Mouse (Mus musculus): Measurements from ENCODE around the gene Hivep3. TPM values are rescaled to one million over a fixed set of nuclear protein-coding genes. Genes with fewer than 3 reads are reported as not detected.

The Hivep3 gene
- polyA plus RNA-seq, 1 experiment from 2014 or later, result 16.5 TPM

- Histone ChIP-seq H3K9me3 (ENCODE audit: control insufficient read depth, low read length) (no peaks in the 10 kb centered on the region), H3K9ac (no peak overlapping the region), H3K36me3 (replicated peaks; ENCODE audit: control insufficient read depth, insufficient read depth) (no peaks in the 10 kb centered on the region), H3K27me3 (ENCODE audit: control insufficient read depth, insufficient read depth, low read length) (no peaks in the 10 kb centered on the region), H3K4me1 (replicated peaks; ENCODE audit: control insufficient read depth, insufficient read depth, low read length) (peaks cover 14% of the 10 kb centered on the region; the same call in 1 of the 2 replicates), H3K4me3 (replicated peaks; ENCODE audit: low read length) (no peak overlapping the region), H3K4me2 (replicated peaks) (no peak overlapping the region), H3K27ac (peak overlapping the region; percentile 73)
- WGBS, result 52% methylated on average over 16 of the region's 16 CpGs
- DNase-seq (ENCODE audit: low spot score) (no peak), ATAC-seq (ENCODE audit: low FRiP score) (peak; percentile 49; the same call in 1 of the 2 replicates)
Measured at GRCm38 (mm10) chr4:119901556-119902491, 168.2 kb downstream of the Hivep3 start.

- no peak overlapping the region for H3K4me3 ChIP-seq (replicated peaks; ENCODE audit: low read length)
- ATAC-seq (ENCODE audit: low FRiP score), result 0 out of 2 replicates have a peak, but pooled peaks have one; percentile 11
Measured at GRCm38 (mm10) chr4:119903328-119903727, 169.7 kb downstream of the Hivep3 start.

GRCm38 (mm10) chr4:119903806-119904205 lies 170.2 kb downstream of the Hivep3 start:
- no peak for ATAC-seq (ENCODE audit: low FRiP score)

More at GRCm38 (mm10) chr4:119903328-119903727, 169.7 kb downstream of the Hivep3 start:
- DNase-seq (ENCODE audit: low spot score), result peak; percentile 52
- Histone ChIP-seq H3K9ac (no peak overlapping the region), H3K27me3 (ENCODE audit: control insufficient read depth, insufficient read depth, low read length) (no peaks in the 10 kb centered on the region), H3K36me3 (replicated peaks; ENCODE audit: control insufficient read depth, insufficient read depth) (no peaks in the 10 kb centered on the region), H3K27ac (no peak overlapping the region), H3K4me2 (replicated peaks) (no peak overlapping the region), H3K9me3 (ENCODE audit: control insufficient read depth, low read length) (no peaks in the 10 kb centered on the region), H3K4me1 (replicated peaks; ENCODE audit: control insufficient read depth, insufficient read depth, low read length) (peaks cover 14% of the 10 kb centered on the region; the same call in 1 of the 2 replicates)

GRCm38 (mm10) chr4:119904296-119904695 lies 170.7 kb downstream of the Hivep3 start:
- H3K4me1 ChIP-seq (replicated peaks; ENCODE audit: control insufficient read depth, insufficient read depth, low read length), result peaks cover 14% of the 10 kb centered on the region; the same call in 1 of the 2 replicates
- no peak overlapping the region for H3K27ac ChIP-seq
- no peak overlapping the region for H3K4me3 ChIP-seq (replicated peaks; ENCODE audit: low read length)
- DNase-seq (ENCODE audit: low spot score) (no peak), ATAC-seq (ENCODE audit: low FRiP score) (no peak)
- WGBS, result 85% methylated on average over 4 of the region's 4 CpGs
- H3K36me3 ChIP-seq (replicated peaks; ENCODE audit: control insufficient read depth, insufficient read depth), result no peaks in the 10 kb centered on the region
- no peaks in the 10 kb centered on the region for H3K27me3 ChIP-seq (ENCODE audit: control insufficient read depth, insufficient read depth, low read length)
- no peak overlapping the region for H3K9ac ChIP-seq
- H3K9me3 ChIP-seq (ENCODE audit: control insufficient read depth, low read length), result no peaks in the 10 kb centered on the region
- no peak overlapping the region for H3K4me2 ChIP-seq (replicated peaks)

More at GRCm38 (mm10) chr4:119903806-119904205, 170.2 kb downstream of the Hivep3 start:
- Histone ChIP-seq H3K4me2 (replicated peaks) (no peak overlapping the region), H3K9me3 (ENCODE audit: control insufficient read depth, low read length) (no peaks in the 10 kb centered on the region), H3K4me1 (replicated peaks; ENCODE audit: control insufficient read depth, insufficient read depth, low read length) (peaks cover 14% of the 10 kb centered on the region; the same call in 1 of the 2 replicates), H3K27ac (no peak overlapping the region), H3K4me3 (replicated peaks; ENCODE audit: low read length) (no peak overlapping the region), H3K27me3 (ENCODE audit: control insufficient read depth, insufficient read depth, low read length) (no peaks in the 10 kb centered on the region), H3K9ac (no peak overlapping the region), H3K36me3 (replicated peaks; ENCODE audit: control insufficient read depth, insufficient read depth) (no peaks in the 10 kb centered on the region)
- 40% methylated on average over 1 of the region's 1 CpGs for WGBS
- DNase-seq (ENCODE audit: low spot score), result no peak

- DNase-seq (ENCODE audit: low spot score) (no peak), ATAC-seq (ENCODE audit: low FRiP score) (no peak)
- WGBS, result 92% methylated on average over 4 of the region's 4 CpGs
- Histone ChIP-seq H3K9me3 (ENCODE audit: control insufficient read depth, low read length) (no peaks in the 10 kb centered on the region), H3K4me2 (replicated peaks) (no peak overlapping the region), H3K4me1 (replicated peaks; ENCODE audit: control insufficient read depth, insufficient read depth, low read length) (peaks cover 5% of the 10 kb centered on the region; the same call in 1 of the 2 replicates), H3K27ac (no peak overlapping the region), H3K27me3 (ENCODE audit: control insufficient read depth, insufficient read depth, low read length) (no peaks in the 10 kb centered on the region), H3K9ac (no peak overlapping the region), H3K36me3 (replicated peaks; ENCODE audit: control insufficient read depth, insufficient read depth) (no peaks in the 10 kb centered on the region), H3K4me3 (replicated peaks; ENCODE audit: low read length) (no peak overlapping the region)
Measured at GRCm38 (mm10) chr4:119907106-119907505, 173.5 kb downstream of the Hivep3 start.

- no peak for DNase-seq (ENCODE audit: low spot score)
Measured at GRCm38 (mm10) chr4:119911071-119911904, 177.7 kb downstream of the Hivep3 start.

GRCm38 (mm10) chr4:119912216-119912615 lies 178.6 kb downstream of the Hivep3 start:
- H3K4me2 ChIP-seq (replicated peaks), result no peak overlapping the region
- H3K36me3 ChIP-seq (replicated peaks; ENCODE audit: control insufficient read depth, insufficient read depth), result no peaks in the 10 kb centered on the region
- no peak overlapping the region for H3K9ac ChIP-seq
- WGBS, result 79% methylated on average over 2 of the region's 2 CpGs
- no peak for ATAC-seq (ENCODE audit: low FRiP score)
- no peak overlapping the region for H3K4me3 ChIP-seq (replicated peaks; ENCODE audit: low read length)
- H3K27me3 ChIP-seq (ENCODE audit: control insufficient read depth, insufficient read depth, low read length), result no peaks in the 10 kb centered on the region
- no peaks in the 10 kb centered on the region for H3K9me3 ChIP-seq (ENCODE audit: control insufficient read depth, low read length)
- no peak overlapping the region for H3K27ac ChIP-seq
- no peak for DNase-seq (ENCODE audit: low spot score)
- H3K4me1 ChIP-seq (replicated peaks; ENCODE audit: control insufficient read depth, insufficient read depth, low read length), result no peaks in the 10 kb centered on the region

More at GRCm38 (mm10) chr4:119911071-119911904, 177.7 kb downstream of the Hivep3 start:
- H3K27me3 ChIP-seq (ENCODE audit: control insufficient read depth, insufficient read depth, low read length), result no peaks in the 10 kb centered on the region
- H3K4me3 ChIP-seq (replicated peaks; ENCODE audit: low read length), result no peak overlapping the region
- ATAC-seq (ENCODE audit: low FRiP score), result no peak
- H3K9ac ChIP-seq, result no peak overlapping the region
- no peaks in the 10 kb centered on the region for H3K36me3 ChIP-seq (replicated peaks; ENCODE audit: control insufficient read depth, insufficient read depth)
- H3K9me3 ChIP-seq (ENCODE audit: control insufficient read depth, low read length), result no peaks in the 10 kb centered on the region
- H3K4me2 ChIP-seq (replicated peaks), result no peak overlapping the region
- WGBS, result 77% methylated on average over 13 of the region's 13 CpGs
- H3K4me1 ChIP-seq (replicated peaks; ENCODE audit: control insufficient read depth, insufficient read depth, low read length), result no peaks in the 10 kb centered on the region
- no peak overlapping the region for H3K27ac ChIP-seq

GRCm38 (mm10) chr4:119914194-119914593 lies 180.6 kb downstream of the Hivep3 start:
- Histone ChIP-seq H3K4me2 (replicated peaks) (no peak overlapping the region), H3K36me3 (replicated peaks; ENCODE audit: control insufficient read depth, insufficient read depth) (no peaks in the 10 kb centered on the region), H3K27ac (no peak overlapping the region), H3K27me3 (ENCODE audit: control insufficient read depth, insufficient read depth, low read length) (no peaks in the 10 kb centered on the region), H3K9me3 (ENCODE audit: control insufficient read depth, low read length) (no peaks in the 10 kb centered on the region), H3K9ac (no peak overlapping the region), H3K4me3 (replicated peaks; ENCODE audit: low read length) (no peak overlapping the region), H3K4me1 (replicated peaks; ENCODE audit: control insufficient read depth, insufficient read depth, low read length) (no peaks in the 10 kb centered on the region)
- DNase-seq (ENCODE audit: low spot score), result no peak
- WGBS, result 14% methylated on average over 4 of the region's 4 CpGs
- ATAC-seq (ENCODE audit: low FRiP score), result no peak

- H3K9me3 ChIP-seq (ENCODE audit: control insufficient read depth, low read length), result no peaks in the 10 kb centered on the region
- H3K4me3 ChIP-seq (replicated peaks; ENCODE audit: low read length), result no peak overlapping the region
- WGBS, result 93% methylated on average over 2 of the region's 2 CpGs
- H3K4me2 ChIP-seq (replicated peaks), result no peak overlapping the region
- no peak overlapping the region for H3K27ac ChIP-seq
- ATAC-seq (ENCODE audit: low FRiP score) (no peak), DNase-seq (ENCODE audit: low spot score) (no peak)
- H3K27me3 ChIP-seq (ENCODE audit: control insufficient read depth, insufficient read depth, low read length), result no peaks in the 10 kb centered on the region
- no peaks in the 10 kb centered on the region for H3K4me1 ChIP-seq (replicated peaks; ENCODE audit: control insufficient read depth, insufficient read depth, low read length)
- no peak overlapping the region for H3K9ac ChIP-seq
- no peaks in the 10 kb centered on the region for H3K36me3 ChIP-seq (replicated peaks; ENCODE audit: control insufficient read depth, insufficient read depth)
Measured at GRCm38 (mm10) chr4:119915069-119915468, 181.5 kb downstream of the Hivep3 start.
